ENCODE assay signal across 1 mouse cellular context in the genomic region with DNA sequence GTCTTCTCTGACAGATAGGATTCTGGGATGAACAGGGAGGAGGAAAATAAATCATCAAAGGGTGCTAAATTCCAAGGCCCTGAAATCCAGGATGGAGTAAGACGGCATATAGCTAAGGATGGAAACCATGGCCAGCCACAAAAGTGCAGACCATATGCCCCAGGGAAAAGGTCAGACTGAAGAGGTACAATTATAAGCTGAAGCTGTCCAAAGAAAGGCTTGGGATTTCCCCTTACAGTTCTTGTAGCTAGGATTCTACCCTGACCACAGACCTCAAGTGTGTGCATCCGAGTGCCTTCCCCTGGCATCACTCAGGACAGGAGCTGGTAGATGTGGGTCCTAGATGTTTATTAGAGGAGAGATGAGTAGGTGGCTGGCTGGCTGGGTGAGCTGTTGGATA.
A peak's percentile ranks its signal among the peaks of the same experiment; 100 is the strongest.
TF ChIP-seq lines count a peak whose summit lies in the region.

No protein-coding gene starts in this region.

TF ChIP-seq in CH12.LX, 34 proteins besides CTCF, POLR2A, EP300 and RAD21 (continued from another document):
- TF ChIP-seq POLR2AphosphoS2 (IDR thresholded peaks at IDR 0.05; ENCODE audit: low read depth, low read length) (no peak), NELFE (IDR thresholded peaks at IDR 0.05; ENCODE audit: low read depth, low read length) (no peak), JUND (conservative IDR thresholded peaks at IDR 0.05; ENCODE audit: low read depth, low read length) (no peak), BHLHE40 (IDR thresholded peaks at IDR 0.05; ENCODE audit: low read depth, low read length) (peak; percentile 78), RCOR1 (conservative IDR thresholded peaks at IDR 0.05; ENCODE audit: low read depth, low read length) (peak; percentile 60; the same call in 1 of the 2 replicates), ELF1 (IDR thresholded peaks at IDR 0.05; ENCODE audit: low read depth, low read length) (no peak), MEF2A (IDR thresholded peaks at IDR 0.05; ENCODE audit: borderline replicate concordance, low read depth, low read length) (peak; percentile 80; the same call in 1 of the 2 replicates), ETS1 (conservative IDR thresholded peaks at IDR 0.05; ENCODE audit: low read depth, low read length) (peak; percentile 51), SIN3A (IDR thresholded peaks at IDR 0.05; ENCODE audit: low read length) (peak; percentile 27; the same call in 1 of the 2 replicates), MAFK (IDR thresholded peaks at IDR 0.05; ENCODE audit: insufficient replicate concordance, low read length) (no peak), E2F4 (IDR thresholded peaks at IDR 0.05; ENCODE audit: insufficient replicate concordance, low read depth, low read length) (no peak), MXI1 (IDR thresholded peaks at IDR 0.05; ENCODE audit: low read depth, low read length) (no peak), PAX5 (IDR thresholded peaks at IDR 0.05; ENCODE audit: low read length) (no peak), CHD2 (IDR thresholded peaks at IDR 0.05; ENCODE audit: low read length) (peak; percentile 12; the same call in 1 of the 2 replicates), UBTF (IDR thresholded peaks at IDR 0.05; ENCODE audit: low read depth, low read length) (no peak), MYC (IDR thresholded peaks at IDR 0.05; ENCODE audit: low read depth, low read length) (no peak), KAT2A (IDR thresholded peaks at IDR 0.05; ENCODE audit: insufficient replicate concordance, low read length) (0 out of 2 replicates have a peak, but pooled peaks have one; percentile 41)
